Mouse (Mus musculus): ENCODE data around the gene Gm20388.

DNA sequence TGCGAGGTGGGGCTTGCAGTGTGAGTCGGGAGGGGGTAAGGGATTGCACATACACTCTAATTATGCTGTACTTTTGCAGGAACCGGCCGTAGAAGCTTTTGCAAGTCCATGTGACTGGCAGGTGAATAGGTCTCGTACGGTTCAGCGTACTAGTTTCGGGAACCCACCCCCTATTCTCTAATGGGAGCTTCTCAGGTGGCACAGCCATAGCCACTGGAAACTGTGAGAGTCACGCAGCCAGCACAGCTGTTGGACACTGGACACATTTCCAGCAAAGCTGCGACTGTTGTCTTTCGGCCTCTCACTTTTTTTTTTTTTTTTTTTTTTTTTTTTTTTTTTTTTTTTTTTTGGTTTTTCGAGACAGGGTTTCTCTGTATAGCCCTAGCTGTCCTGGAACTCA, 2696.2 kb downstream of the Gm20388 start:
- TF ChIP-seq CTCF (IDR thresholded peaks at IDR 0.05; ENCODE audit: borderline replicate concordance, insufficient read depth, low read depth, low read length) (no peak), POLR2A (IDR thresholded peaks at IDR 0.05; ENCODE audit: borderline replicate concordance, insufficient read depth, low read length) (no peak)
